Mouse (Mus musculus) embryonic facial prominence, embryonic 15.5 days (tissue): ENCODE results near the gene Plek2. TPM values are rescaled to one million over a fixed set of nuclear protein-coding genes. Genes with fewer than 3 reads are reported as not detected.
A peak's percentile ranks its signal among the peaks of the same experiment; 100 is the strongest.

Experiments used
- ATAC-seq: fragments of 200-750 bp; cut with Nextera tagmentation; 2 replicates; pipeline ENCODE4 v1.8.0; 2017; ENCODE audit warnings: low read depth, moderate TSS enrichment; ENCODE audit not compliant: insufficient number of reproducible peaks, low FRiP score, low TSS enrichment
- H3K27ac ChIP-seq: fragments of 300-500 bp; sonication (generic); replicated peaks from 2 replicates; pipeline ENCODE4 v1.5.1; 2015; ENCODE audit warnings: mild to moderate bottlenecking, inconsistent platforms
- H3K27me3 ChIP-seq: fragments of 300-500 bp; sonication (generic); 2 replicates; pipeline ENCODE4 v1.6.1; 2015; ENCODE audit warnings: inconsistent platforms
- H3K36me3 ChIP-seq: fragments of 300-500 bp; sonication (generic); 2 replicates; pipeline ENCODE4 v1.6.1; 2015; ENCODE audit warnings: mild to moderate bottlenecking, inconsistent platforms
- H3K4me1 ChIP-seq: fragments of 300-500 bp; sonication (generic); 2 replicates; pipeline ENCODE4 v1.6.1; 2015; ENCODE audit warnings: inconsistent platforms
- H3K4me2 ChIP-seq: fragments of 300-500 bp; sonication (generic); replicated peaks from 2 replicates; pipeline ENCODE4 v1.6.1; 2015; ENCODE audit warnings: mild to moderate bottlenecking, inconsistent platforms
- H3K4me3 ChIP-seq: fragments of 300-500 bp; sonication (generic); replicated peaks from 2 replicates; pipeline ENCODE4 v1.5.1; 2015; ENCODE audit warnings: mild to moderate bottlenecking, inconsistent platforms
- H3K9ac ChIP-seq: fragments of 300-500 bp; sonication (generic); 2 replicates; pipeline ENCODE4 v1.6.1; 2015; ENCODE audit warnings: inconsistent platforms
- H3K9me3 ChIP-seq: fragments of 300-500 bp; sonication (generic); replicated peaks from 2 replicates; pipeline ENCODE4 v1.6.1; 2016; ENCODE audit warnings: inconsistent platforms
- WGBS: fragments of 180-500 bp; shearing (Covaris S2); methylation state at CpG from one replicate; pipeline ENCODE4 v1.1.7; 2015; 5-methylcytosine and 5-hydroxymethylcytosine counted together
- polyA plus RNA-seq: library from polyadenylated mRNA; unstranded; fragments of >200 nt; fragmentation: Nextera tagmentation; extraction: Ambion mirVana; gene quantifications from 2 replicates; pipeline ENCODE4 v1.2.1, GENCODE M21; 2015

The Plek2 gene
- polyA plus RNA-seq = 9.1 and 11.2 TPM in 2 replicates

- no peaks in the 10 kb centered on the region for H3K36me3 ChIP-seq
- 0 out of 2 replicates have a peak, but pooled peaks have one; percentile 27 for ATAC-seq
- H3K4me2 ChIP-seq = peak within 1 kb of the TSS; percentile 82
- H3K9ac ChIP-seq = 0 out of 2 replicates have a peak within 1 kb of the TSS, but pooled peaks have one; percentile 1
- peaks cover 34% of the 10 kb centered on the region for H3K27me3 ChIP-seq
- no peak within 1 kb of the TSS for H3K27ac ChIP-seq
- H3K9me3 ChIP-seq = no peaks in the 10 kb centered on the region
- H3K4me1 ChIP-seq = peaks cover 20% of the 10 kb centered on the region
- H3K4me3 ChIP-seq = peak within 1 kb of the TSS; percentile 45
- 2% methylated on average over 38 of the region's 38 CpGs for WGBS
These were observed at the start of gene Plek2 for GRCm38 (mm10) chr12:78906707-78907162. Gene Plek2, minus strand, starts transcription at chr12:78906964.

- no peaks in the 10 kb centered on the region for H3K27me3 ChIP-seq
- H3K36me3 ChIP-seq = no peaks in the 10 kb centered on the region
- H3K9ac ChIP-seq = no peak overlapping the region
- ATAC-seq = no peak
- 75% methylated on average over 4 of the region's 4 CpGs for WGBS
- H3K27ac ChIP-seq = no peak overlapping the region
- no peaks in the 10 kb centered on the region for H3K9me3 ChIP-seq
- no peak overlapping the region for H3K4me2 ChIP-seq
- H3K4me1 ChIP-seq = no peaks in the 10 kb centered on the region
- no peak overlapping the region for H3K4me3 ChIP-seq
These were observed 49.6 kb upstream of the Plek2 start for GRCm38 (mm10) chr12:78956405-78956804.

- Histone ChIP-seq H3K27ac (no peak overlapping the region), H3K9me3 (no peaks in the 10 kb centered on the region), H3K4me2 (no peak overlapping the region), H3K4me3 (no peak overlapping the region), H3K27me3 (no peaks in the 10 kb centered on the region), H3K4me1 (no peaks in the 10 kb centered on the region), H3K9ac (no peak overlapping the region), H3K36me3 (no peaks in the 10 kb centered on the region)
- no peak for ATAC-seq
- 50% methylated on average over 3 of the region's 3 CpGs for WGBS
These were observed 45.7 kb upstream of the Plek2 start for GRCm38 (mm10) chr12:78952484-78952883.

GRCm38 (mm10) chr12:78952053-78952452 is 45.3 kb upstream of the Plek2 start:
- WGBS = 56% methylated on average over 11 of the region's 11 CpGs
- no peak overlapping the region for H3K4me2 ChIP-seq
- no peak overlapping the region for H3K4me3 ChIP-seq
- H3K36me3 ChIP-seq = no peaks in the 10 kb centered on the region
- no peaks in the 10 kb centered on the region for H3K4me1 ChIP-seq
- no peak overlapping the region for H3K27ac ChIP-seq
- H3K9ac ChIP-seq = no peak overlapping the region
- no peaks in the 10 kb centered on the region for H3K27me3 ChIP-seq
- ATAC-seq = no peak
- no peaks in the 10 kb centered on the region for H3K9me3 ChIP-seq

- no peak for ATAC-seq
- no peaks in the 10 kb centered on the region for H3K4me1 ChIP-seq
- no peaks in the 10 kb centered on the region for H3K27me3 ChIP-seq
- H3K36me3 ChIP-seq = no peaks in the 10 kb centered on the region
- WGBS = 30% methylated on average over 5 of the region's 5 CpGs
- no peaks in the 10 kb centered on the region for H3K9me3 ChIP-seq
- no peak overlapping the region for H3K4me2 ChIP-seq
- no peak overlapping the region for H3K9ac ChIP-seq
- no peak overlapping the region for H3K4me3 ChIP-seq
- H3K27ac ChIP-seq = no peak overlapping the region
These were observed 40.9 kb upstream of the Plek2 start for GRCm38 (mm10) chr12:78947661-78948060.

DNA sequence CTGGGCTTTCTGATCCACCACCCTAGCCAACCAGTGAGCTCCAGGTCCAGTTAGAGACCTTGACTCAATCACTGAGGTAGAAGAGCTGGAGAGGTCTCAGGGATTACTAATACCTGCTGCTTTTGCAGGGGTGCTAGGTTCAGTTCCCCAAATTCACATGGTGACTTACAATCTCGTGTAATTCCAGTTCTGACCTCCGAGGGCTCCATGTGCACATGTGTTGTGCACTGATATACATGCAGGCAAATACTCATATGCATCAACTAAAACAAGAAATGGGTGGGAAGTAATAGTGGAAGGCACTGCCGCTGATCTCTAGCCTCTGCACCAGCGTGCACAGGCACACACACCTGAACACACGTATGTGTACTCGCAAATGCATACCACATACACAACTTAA is 40.4 kb upstream of the Plek2 start:
- Histone ChIP-seq H3K4me3 (no peak overlapping the region), H3K9me3 (no peaks in the 10 kb centered on the region), H3K4me1 (no peaks in the 10 kb centered on the region)

GRCm38 (mm10) chr12:78942931-78943330 is 36.2 kb upstream of the Plek2 start:
- WGBS = 82% methylated on average over 6 of the region's 6 CpGs

More for the DNA sequence above, 40.4 kb upstream of the Plek2 start:
- Histone ChIP-seq H3K27me3 (no peaks in the 10 kb centered on the region), H3K36me3 (no peaks in the 10 kb centered on the region), H3K9ac (no peak overlapping the region), H3K4me2 (no peak overlapping the region), H3K27ac (no peak overlapping the region)
- WGBS = 72% methylated on average over 6 of the region's 6 CpGs
- no peak for ATAC-seq

GRCm38 (mm10) chr12:78940081-78940480 is 33.3 kb upstream of the Plek2 start:
- ATAC-seq = no peak
- Histone ChIP-seq H3K4me3 (no peak overlapping the region), H3K36me3 (no peaks in the 10 kb centered on the region), H3K9ac (no peak overlapping the region), H3K27me3 (no peaks in the 10 kb centered on the region), H3K4me1 (no peaks in the 10 kb centered on the region), H3K27ac (no peak overlapping the region), H3K4me2 (no peak overlapping the region), H3K9me3 (no peaks in the 10 kb centered on the region)
- WGBS = 80% methylated on average over 5 of the region's 5 CpGs

More at GRCm38 (mm10) chr12:78942931-78943330, 36.2 kb upstream of the Plek2 start:
- no peak for ATAC-seq
- Histone ChIP-seq H3K9ac (no peak overlapping the region), H3K27ac (no peak overlapping the region), H3K4me1 (no peaks in the 10 kb centered on the region), H3K4me3 (no peak overlapping the region), H3K9me3 (no peaks in the 10 kb centered on the region), H3K27me3 (no peaks in the 10 kb centered on the region), H3K4me2 (no peak overlapping the region), H3K36me3 (no peaks in the 10 kb centered on the region)

- Histone ChIP-seq H3K9ac (no peak overlapping the region), H3K36me3 (no peaks in the 10 kb centered on the region), H3K4me1 (no peaks in the 10 kb centered on the region), H3K27ac (no peak overlapping the region), H3K9me3 (no peaks in the 10 kb centered on the region), H3K4me2 (no peak overlapping the region), H3K27me3 (no peaks in the 10 kb centered on the region), H3K4me3 (no peak overlapping the region)
- no peak for ATAC-seq
- 72% methylated on average over 7 of the region's 7 CpGs for WGBS
These were observed 32.8 kb upstream of the Plek2 start for GRCm38 (mm10) chr12:78939393-78940037.

DNA sequence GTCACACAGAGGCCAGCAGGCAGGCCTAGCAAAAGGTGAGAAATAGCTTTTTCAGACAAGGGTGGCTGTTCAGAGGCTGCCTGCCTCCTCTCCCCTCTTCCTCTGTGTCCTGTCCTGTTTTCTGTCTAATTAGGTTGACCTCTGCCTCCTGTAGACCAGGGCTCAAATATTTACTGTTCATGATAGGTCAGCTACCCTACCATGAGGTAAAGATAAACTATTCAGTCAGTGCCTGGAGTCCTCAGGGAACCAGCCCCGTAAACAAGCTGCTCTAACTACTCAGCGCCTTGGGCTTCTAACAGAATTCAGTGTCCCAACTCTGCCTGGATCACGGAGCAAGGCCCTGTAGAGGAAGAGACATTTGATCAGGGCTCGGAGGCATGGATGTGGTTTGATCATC is 29.7 kb upstream of the Plek2 start:
- no peak overlapping the region for H3K27ac ChIP-seq
- no peak overlapping the region for H3K4me3 ChIP-seq
- H3K27me3 ChIP-seq = no peaks in the 10 kb centered on the region
- WGBS = 29% methylated on average over 4 of the region's 4 CpGs
- H3K9me3 ChIP-seq = no peaks in the 10 kb centered on the region
- H3K4me2 ChIP-seq = no peak overlapping the region
- H3K4me1 ChIP-seq = no peaks in the 10 kb centered on the region
- H3K36me3 ChIP-seq = no peaks in the 10 kb centered on the region
- H3K9ac ChIP-seq = no peak overlapping the region
- no peak for ATAC-seq

- WGBS = 75% methylated on average over 1 of the region's 1 CpGs
- no peak for ATAC-seq
These were observed 23.1 kb upstream of the Plek2 start for GRCm38 (mm10) chr12:78929900-78930299.

DNA sequence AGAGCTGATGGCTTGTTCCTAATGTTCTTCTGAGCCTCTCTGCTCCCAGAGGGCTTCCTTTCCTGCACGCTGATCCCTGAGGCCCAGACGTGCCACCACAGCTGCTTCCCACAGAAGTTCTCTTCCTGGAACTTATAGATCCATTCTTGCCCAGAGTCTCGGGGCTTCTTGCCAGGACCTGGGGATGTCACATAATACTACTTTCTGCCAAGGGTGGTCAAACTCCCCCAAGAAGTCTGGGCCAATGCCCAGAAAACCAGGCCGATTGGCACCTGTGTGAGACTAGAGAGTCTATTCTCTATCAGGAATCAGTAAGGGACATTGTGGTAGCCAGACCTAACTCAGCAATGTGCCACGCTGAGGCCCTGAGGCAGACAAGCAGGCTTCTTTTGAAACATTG is 20.5 kb upstream of the Plek2 start:
- H3K4me1 ChIP-seq = no peaks in the 10 kb centered on the region
- ATAC-seq = no peak
- WGBS = 45% methylated on average over 5 of the region's 5 CpGs

More at GRCm38 (mm10) chr12:78929900-78930299, 23.1 kb upstream of the Plek2 start:
- Histone ChIP-seq H3K4me2 (no peak overlapping the region), H3K9me3 (no peaks in the 10 kb centered on the region), H3K9ac (no peak overlapping the region), H3K4me1 (no peaks in the 10 kb centered on the region), H3K4me3 (no peak overlapping the region), H3K27me3 (no peaks in the 10 kb centered on the region), H3K27ac (no peak overlapping the region), H3K36me3 (no peaks in the 10 kb centered on the region)

More for the DNA sequence above, 20.5 kb upstream of the Plek2 start:
- H3K4me2 ChIP-seq = no peak overlapping the region
- H3K27me3 ChIP-seq = no peaks in the 10 kb centered on the region
- no peaks in the 10 kb centered on the region for H3K36me3 ChIP-seq
- no peaks in the 10 kb centered on the region for H3K9me3 ChIP-seq
- H3K9ac ChIP-seq = no peak overlapping the region
- no peak overlapping the region for H3K4me3 ChIP-seq
- no peak overlapping the region for H3K27ac ChIP-seq
